Mouse (Mus musculus): ENCODE measurements at regions not wholly inside any gene's neighbourhood (a gene's known extent, or its start where the extent isn't known, plus 50 kb on each side); places are given as distances from the start of the nearest gene placed in this dataset.

- TF ChIP-seq GATA1 (IDR thresholded peaks at IDR 0.05; ENCODE audit: borderline replicate concordance, low read length) = no peak
- no peak for TF ChIP-seq FLI1 (IDR thresholded peaks at IDR 0.05; ENCODE audit: low read length)
Measured at GRCm38 (mm10) chr16:71997634-71998278, 310.4 kb upstream of the Robo1 start.

Measured in megakaryocyte, embryonic 14.5 days (primary cell).